Mouse (Mus musculus): Measurements from ENCODE around the gene Ube2h. TPM values are rescaled to one million over a fixed set of nuclear protein-coding genes. Genes with fewer than 3 reads are reported as not detected.

The Ube2h gene
- total RNA-seq, 1 experiment from 2014 or later: 124 TPM

Small RNA genes within 50 kb of the gene (microRNA-seq; reads per million reads assigned to microRNA genes)
- gene Mir182 (1,921 to 2,588 reads per million in 2 experiments), gene Mir183 (138 to 268 reads per million in 2 experiments), gene Mir96 (8.1 to 15.6 reads per million in 2 experiments)

Other genes starting within 250 kb of the Ube2h start
- gene Zc3hc1, start 86.5 kb upstream of the Ube2h start, total RNA-seq (2021): 16.4 and 22.4 TPM in 2 replicates
- gene Klhdc10, start 97.3 kb upstream of the Ube2h start, total RNA-seq (2021): 72.4 and 72.6 TPM in 2 replicates
- 24.1 and 24.7 TPM in 2 replicates for gene Tmem209, start 205.2 kb upstream of the Ube2h start, total RNA-seq (2021)
- 0.33 TPM in 1 of 2 replicates, not detected in the other for gene Ssmem1, start 205.3 kb upstream of the Ube2h start, total RNA-seq (2021)
- gene Cpa2, start 237.0 kb upstream of the Ube2h start, total RNA-seq (2021): 0.56 and 0.90 TPM in 2 replicates